Mouse (Mus musculus) small intestine, adult 2 months (tissue): ENCODE measurements around the gene Tal1. TPM values are rescaled to one million over a fixed set of nuclear protein-coding genes. Genes with fewer than 3 reads are reported as not detected.
A peak's percentile ranks its signal among the peaks of the same experiment; 100 is the strongest.

Experiments
- H3K27ac ChIP-seq: fragments of 200-500 bp; 2 replicates; pipeline ENCODE4 v1.5.1; 2012; ENCODE audit warnings: low read depth, low read length, control low read depth, inconsistent platforms; ENCODE audit not compliant: insufficient read depth
- H3K27me3 ChIP-seq: fragments of 200-500 bp; 2 replicates; pipeline ENCODE4 v1.6.1; 2012; ENCODE audit warnings: mild to moderate bottlenecking, moderate library complexity, low read length, inconsistent platforms; ENCODE audit not compliant: control insufficient read depth, insufficient read depth
- H3K36me3 ChIP-seq: fragments of 200-500 bp; 2 replicates; pipeline ENCODE4 v1.6.1; 2012; ENCODE audit warnings: mild to moderate bottlenecking, low read length, control low read depth, inconsistent platforms; ENCODE audit not compliant: control insufficient read depth, insufficient read depth
- H3K4me1 ChIP-seq: fragments of 200-500 bp; 2 replicates; pipeline ENCODE4 v1.6.1; 2012; ENCODE audit warnings: low read length, inconsistent platforms, mixed read lengths; ENCODE audit not compliant: control insufficient read depth, insufficient read depth, insufficient read length
- H3K4me3 ChIP-seq: fragments of 200-500 bp; 2 replicates; pipeline ENCODE4 v1.5.1; 2012; ENCODE audit warnings: low read depth, mild to moderate bottlenecking, control low read depth, inconsistent platforms, low read length, moderate library complexity
- CTCF ChIP-seq: fragments of 200-500 bp; IDR thresholded peaks from 2 replicates; pipeline ENCODE4 v1.5.1; 2012; ENCODE audit warnings: low read depth, mild to moderate bottlenecking, control low read depth, inconsistent platforms, low read length, moderate library complexity, mixed read lengths; ENCODE audit not compliant: insufficient replicate concordance, insufficient read length; ENCODE audit errors: extremely low read depth
- POLR2A ChIP-seq: fragments of 200-500 bp; IDR thresholded peaks from 2 replicates; pipeline ENCODE4 v1.6.1; 2012; ENCODE audit warnings: low read depth, mild to moderate bottlenecking, control low read depth, inconsistent platforms, low read length, moderate library complexity
- WGBS: fragments of 180-500 bp; shearing (Covaris S2); methylation state at CpG from one replicate; pipeline ENCODE4 v1.1.7; 2018; 5-methylcytosine and 5-hydroxymethylcytosine counted together
- polyA plus RNA-seq: library from polyadenylated mRNA; depleted of rRNA; stranded (reverse); fragments of >200 nt; gene quantifications from 2 replicates; pipeline ENCODE4 v1.2.3, GENCODE M21; 2012

The Tal1 gene
- polyA plus RNA-seq, 1 experiment = 1.8 TPM

DNA sequence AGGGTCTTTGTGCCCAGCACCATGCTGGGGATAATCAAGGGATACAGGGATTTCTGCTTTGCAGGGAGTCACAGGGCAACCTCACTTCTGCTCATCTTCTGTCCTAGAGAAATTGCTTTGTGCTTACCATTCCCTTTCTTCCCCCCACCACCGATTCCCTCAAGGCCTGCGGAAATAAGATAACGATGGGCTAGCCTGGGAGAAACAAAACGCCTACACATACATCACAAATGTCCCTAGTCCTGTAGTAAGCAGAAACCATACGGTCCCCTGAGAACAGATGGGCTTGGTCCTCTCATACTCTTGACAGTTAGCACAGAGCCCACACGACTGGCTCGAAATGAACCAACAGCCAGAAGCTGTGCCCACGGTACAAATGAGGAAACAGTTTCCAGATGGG is 8.0 kb upstream of the Tal1 start:
- TF ChIP-seq POLR2A (no peak), CTCF (no peak)
- H3K4me3 ChIP-seq = no peak overlapping the region
- peaks cover 14% of the 10 kb centered on the region for H3K27me3 ChIP-seq
- WGBS = 76% methylated on average over 8 of the region's 8 CpGs
- no peaks in the 10 kb centered on the region; the same call in 1 of the 2 replicates for H3K4me1 ChIP-seq
- H3K27ac ChIP-seq = no peak overlapping the region
- H3K36me3 ChIP-seq = no peaks in the 10 kb centered on the region

DNA sequence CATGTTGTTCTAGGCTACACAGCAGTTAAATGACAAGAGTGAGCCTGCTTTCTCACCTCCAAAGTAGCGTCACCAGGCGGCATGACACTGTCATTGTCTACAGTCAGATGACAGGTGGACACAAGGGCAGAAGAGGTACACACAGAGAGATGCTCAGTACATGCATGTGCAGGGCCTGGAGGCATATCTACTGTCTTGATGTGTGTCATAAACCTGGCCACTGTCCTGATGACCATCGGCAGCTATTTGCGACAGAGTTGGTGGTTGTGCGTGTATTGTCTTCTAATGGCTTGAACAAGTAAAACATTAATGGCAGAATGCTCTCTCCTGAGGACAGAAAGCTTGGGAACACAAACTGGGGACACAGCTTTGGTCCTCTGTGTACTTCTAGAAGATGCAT is 5.0 kb upstream of the Tal1 start:
- H3K27me3 ChIP-seq = peaks cover 33% of the 10 kb centered on the region
- H3K4me3 ChIP-seq = no peak overlapping the region
- no peaks in the 10 kb centered on the region for H3K36me3 ChIP-seq
- no peak overlapping the region for H3K27ac ChIP-seq
- 69% methylated on average over 5 of the region's 5 CpGs for WGBS
- no peak for TF ChIP-seq CTCF
- TF ChIP-seq POLR2A = no peak
- H3K4me1 ChIP-seq = no peaks in the 10 kb centered on the region; the same call in 1 of the 2 replicates

DNA sequence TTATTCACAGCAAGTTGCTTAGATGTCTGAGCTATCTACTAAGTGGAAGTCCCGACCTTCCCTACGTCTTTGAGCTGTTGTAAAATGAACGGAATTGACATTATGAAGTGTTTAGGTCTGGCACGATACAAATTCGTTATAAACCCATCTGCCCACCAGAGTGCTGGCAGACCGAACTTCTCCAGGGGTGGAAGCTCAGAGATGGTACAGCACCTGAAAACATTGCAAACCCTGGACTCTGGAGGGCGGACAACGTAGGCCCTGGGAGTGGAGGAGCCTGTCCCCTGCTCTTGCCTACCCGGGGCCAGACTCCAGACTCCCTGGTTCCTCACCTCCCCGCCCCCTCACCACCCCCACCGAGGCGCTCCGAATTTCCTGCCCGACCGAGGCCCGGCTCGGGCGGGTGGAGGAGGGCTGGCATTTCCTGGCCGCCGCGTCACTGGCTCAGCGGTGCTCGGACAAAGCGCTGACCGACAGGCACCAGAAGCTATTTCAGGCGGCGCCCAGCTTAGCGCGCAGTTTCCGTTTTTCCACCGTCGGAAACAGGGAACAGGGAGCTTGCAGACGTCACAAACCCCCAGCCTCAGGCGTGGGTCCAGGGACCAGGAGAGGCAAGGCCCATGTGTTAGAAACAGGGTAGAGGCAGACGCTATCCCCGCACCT is 3.8 kb upstream of the Tal1 start:
- H3K27me3 ChIP-seq = peaks cover 45% of the 10 kb centered on the region
- WGBS = 4% methylated on average over 36 of the region's 36 CpGs
- TF ChIP-seq POLR2A = no peak
- no peak for TF ChIP-seq CTCF
- no peaks in the 10 kb centered on the region for H3K36me3 ChIP-seq
- H3K27ac ChIP-seq = no peak overlapping the region
- no peak overlapping the region for H3K4me3 ChIP-seq
- H3K4me1 ChIP-seq = peaks cover 7% of the 10 kb centered on the region

DNA sequence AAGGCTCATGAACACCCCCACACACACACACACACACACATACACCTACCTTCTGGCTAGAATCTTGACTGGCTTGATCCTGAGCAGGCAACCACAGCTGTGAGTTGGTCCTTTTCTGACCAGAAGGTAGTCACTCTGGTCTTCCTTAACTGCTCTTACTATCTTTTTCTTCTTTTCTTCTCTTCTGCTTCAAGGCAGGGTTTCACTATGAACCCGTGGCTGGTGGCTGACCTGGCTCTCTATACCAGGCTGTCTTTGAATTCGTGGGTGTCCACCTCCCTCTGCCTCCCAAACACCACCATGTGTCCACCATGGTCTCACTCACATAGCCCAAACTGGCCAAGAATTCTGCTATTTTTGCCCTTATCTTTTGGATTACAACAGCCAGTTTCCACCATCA is 1.2 kb upstream of the Tal1 start:
- Histone ChIP-seq H3K4me3 (no peak overlapping the region), H3K4me1 (peaks cover 7% of the 10 kb centered on the region), H3K27ac (no peak overlapping the region), H3K27me3 (peaks cover 70% of the 10 kb centered on the region), H3K36me3 (no peaks in the 10 kb centered on the region)
- WGBS = 21% methylated on average over 2 of the region's 2 CpGs
- no peak for TF ChIP-seq CTCF

DNA sequence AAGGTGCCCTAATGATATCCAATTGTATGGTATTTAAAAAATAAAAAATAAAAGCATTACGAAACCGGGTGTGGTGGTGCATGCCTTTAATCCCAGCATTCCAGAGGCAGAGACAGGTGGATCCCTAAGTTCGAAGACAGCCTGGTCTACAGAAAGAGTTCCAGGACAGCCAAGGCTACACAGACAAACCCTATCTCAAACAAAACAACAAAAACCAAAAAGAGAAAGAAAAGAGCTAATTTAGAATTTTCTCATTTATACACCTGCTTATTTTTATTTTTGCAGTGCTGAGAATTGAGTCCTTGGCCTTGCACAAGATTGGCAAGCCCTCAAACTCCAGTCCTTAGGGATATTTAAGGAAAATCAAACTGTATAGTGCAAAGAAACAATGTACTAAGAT is 535 bp upstream of the Tal1 start:
- H3K4me1 ChIP-seq = peaks cover 7% of the 10 kb centered on the region
- peaks cover 77% of the 10 kb centered on the region for H3K27me3 ChIP-seq
- TF ChIP-seq POLR2A = no peak
- TF ChIP-seq CTCF = no peak
- no peak overlapping the region for H3K4me3 ChIP-seq
- no peaks in the 10 kb centered on the region for H3K36me3 ChIP-seq
- H3K27ac ChIP-seq = no peak overlapping the region
- WGBS = 35% methylated on average over 3 of the region's 3 CpGs

DNA sequence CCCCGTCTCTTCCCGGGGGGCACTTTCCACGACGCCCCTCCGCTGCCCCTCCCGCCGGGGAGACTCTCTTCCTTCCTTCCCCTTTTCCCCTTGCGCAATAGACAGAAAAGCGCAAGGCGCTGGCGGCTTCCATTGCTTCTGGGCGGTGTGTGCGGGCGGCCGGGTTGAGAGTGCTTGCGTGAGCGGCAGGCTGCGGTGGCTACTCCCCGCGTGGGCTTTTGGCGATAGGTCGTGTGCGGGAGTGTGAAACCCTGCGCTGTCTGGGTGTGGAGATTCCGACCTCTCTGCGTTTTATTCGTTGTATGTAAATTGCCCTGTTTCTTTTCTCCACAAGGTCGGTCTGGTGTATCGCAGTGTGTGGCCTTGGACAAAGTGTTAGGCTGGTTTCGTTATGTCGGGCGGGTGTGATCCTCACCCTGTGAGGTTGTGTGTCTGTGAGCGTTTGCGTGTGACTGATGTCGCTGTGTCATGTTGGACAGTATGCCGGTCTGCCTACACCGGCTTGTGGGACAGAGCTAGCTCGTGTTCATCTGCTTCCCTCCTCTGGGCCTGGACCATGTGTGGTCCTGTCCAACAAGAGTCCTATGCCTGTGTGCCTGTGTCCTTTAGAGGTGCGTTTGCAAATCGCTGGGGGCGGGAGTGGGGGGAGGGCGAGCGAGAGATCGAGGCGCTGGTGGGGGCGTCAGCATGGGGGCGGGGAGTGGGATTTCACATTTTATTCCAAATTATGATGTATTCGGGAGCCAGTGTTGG is 871 bp downstream of the Tal1 start:
- H3K36me3 ChIP-seq = no peaks in the 10 kb centered on the region
- 2% methylated on average over 48 of the region's 48 CpGs for WGBS
- H3K4me3 ChIP-seq = peak overlapping the region; percentile 43
- peaks cover 77% of the 10 kb centered on the region for H3K27me3 ChIP-seq
- peaks cover 7% of the 10 kb centered on the region for H3K4me1 ChIP-seq
- TF ChIP-seq CTCF = no peak
- TF ChIP-seq POLR2A = no peak
- H3K27ac ChIP-seq = 0 out of 2 replicates have a peak overlapping the region, but pooled peaks have one; percentile 0

DNA sequence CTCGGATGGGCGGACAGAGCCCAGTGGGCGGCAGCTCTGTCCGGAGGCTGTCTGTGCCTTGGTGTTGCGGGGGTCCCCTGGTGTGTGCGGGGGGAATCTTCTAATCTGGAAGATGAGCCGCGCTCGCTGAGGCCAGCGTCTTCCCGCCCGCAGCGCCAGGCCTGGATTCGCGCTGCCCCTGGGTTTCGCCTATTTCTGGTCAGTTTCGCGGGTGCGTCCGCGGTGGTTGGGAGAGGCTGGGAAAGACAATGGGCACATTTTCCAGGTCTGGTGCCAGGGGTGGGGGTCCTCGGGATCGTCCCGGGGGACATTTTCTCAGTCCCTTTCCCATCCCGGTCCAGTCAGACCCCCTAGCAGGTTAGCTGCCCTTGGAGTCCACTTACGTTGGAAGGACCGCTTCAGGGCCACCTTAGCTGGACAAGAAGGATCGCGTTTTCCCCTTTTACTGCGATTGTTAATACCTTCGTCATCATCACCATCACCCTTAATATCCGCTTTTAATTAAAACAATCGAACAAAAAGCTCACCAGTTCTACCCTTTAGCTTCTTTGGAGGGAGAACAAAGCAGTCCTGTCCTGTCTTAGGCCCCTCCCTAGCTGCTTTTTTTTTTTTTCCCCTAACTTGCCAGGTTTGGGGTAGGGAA is 1.6 kb downstream of the Tal1 start:
- peak overlapping the region; percentile 43 for H3K4me3 ChIP-seq
- peaks cover 7% of the 10 kb centered on the region for H3K4me1 ChIP-seq
- no peaks in the 10 kb centered on the region for H3K36me3 ChIP-seq
- no peak overlapping the region for H3K27ac ChIP-seq
- WGBS = 4% methylated on average over 33 of the region's 33 CpGs
- TF ChIP-seq POLR2A (no peak), CTCF (no peak)
- H3K27me3 ChIP-seq = peaks cover 77% of the 10 kb centered on the region
